Mouse (Mus musculus): Measurements from ENCODE around the gene Rcc2.

Gene Rcc2

GRCm38 (mm10) chr4:140684881-140685303 is 15.4 kb upstream of the Rcc2 start:
- DNase-seq (ENCODE audit: low spot score), result no peak

GRCm38 (mm10) chr4:140688044-140688825 is 12.1 kb upstream of the Rcc2 start:
- DNase-seq (ENCODE audit: low spot score), result no peak

- DNase-seq (ENCODE audit: low spot score), result no peak
Measured at GRCm38 (mm10) chr4:140688826-140689425, 11.4 kb upstream of the Rcc2 start.

DNA sequence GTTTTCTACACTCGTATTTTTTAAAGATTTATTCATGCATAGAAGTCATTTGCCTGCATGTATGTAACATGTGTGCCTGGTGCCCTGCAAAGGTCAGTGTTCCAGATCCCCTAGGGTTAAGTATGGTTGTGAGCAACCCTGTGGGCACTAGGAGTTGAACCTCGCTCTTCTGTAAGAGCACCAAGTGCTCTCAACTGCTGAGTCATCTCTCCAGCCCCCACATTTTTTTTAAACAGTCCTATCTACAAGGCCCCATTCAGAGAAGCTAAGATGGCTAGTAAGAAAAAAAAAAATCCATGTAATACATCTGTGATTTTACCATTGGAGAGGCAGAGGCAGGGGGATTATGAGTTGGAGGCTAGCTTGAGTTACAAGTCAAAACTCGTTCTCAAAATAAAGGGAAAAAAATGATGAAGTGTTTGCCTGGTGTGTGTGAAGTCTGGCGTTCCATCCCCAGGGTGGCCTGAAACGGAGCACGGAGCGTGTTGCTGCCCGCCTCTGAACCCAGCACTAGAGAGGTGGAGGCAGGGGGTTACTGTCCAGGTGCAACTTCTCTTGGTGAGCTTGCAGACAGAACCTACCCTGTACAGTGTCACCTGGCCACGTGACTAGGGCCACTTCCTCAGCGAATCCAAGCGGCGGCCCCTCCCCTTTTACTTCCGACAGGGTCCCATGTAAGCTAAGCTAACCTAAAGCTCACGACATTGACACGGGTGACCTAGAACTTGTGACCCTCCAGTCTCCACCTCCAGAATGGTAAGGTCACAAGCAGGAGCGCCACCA is 10.3 kb upstream of the Rcc2 start:
- no peak for DNase-seq (ENCODE audit: low spot score)

GRCm38 (mm10) chr4:140691481-140691880 is 8.9 kb upstream of the Rcc2 start:
- no peak for DNase-seq (ENCODE audit: low spot score)

DNA sequence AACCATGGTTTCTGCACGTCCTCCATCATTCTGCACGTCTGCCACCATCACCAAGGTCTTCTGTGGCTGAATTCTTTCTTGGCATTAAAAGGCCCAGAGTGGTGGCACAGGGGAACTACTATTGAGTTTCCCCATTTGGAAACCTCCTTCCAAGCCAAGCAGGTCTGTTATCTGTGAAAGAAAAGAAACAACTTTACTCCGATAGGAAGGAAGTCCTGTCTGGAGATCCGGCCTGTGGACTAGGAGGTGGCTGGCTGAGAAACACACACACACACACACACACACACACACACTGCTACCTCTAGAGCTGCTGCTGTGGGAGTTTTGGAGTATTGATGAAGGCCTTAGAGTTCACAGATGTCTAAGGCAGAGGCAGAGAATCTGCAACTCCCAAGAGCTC is 6.8 kb upstream of the Rcc2 start:
- DNase-seq (ENCODE audit: low spot score), result no peak

DNA sequence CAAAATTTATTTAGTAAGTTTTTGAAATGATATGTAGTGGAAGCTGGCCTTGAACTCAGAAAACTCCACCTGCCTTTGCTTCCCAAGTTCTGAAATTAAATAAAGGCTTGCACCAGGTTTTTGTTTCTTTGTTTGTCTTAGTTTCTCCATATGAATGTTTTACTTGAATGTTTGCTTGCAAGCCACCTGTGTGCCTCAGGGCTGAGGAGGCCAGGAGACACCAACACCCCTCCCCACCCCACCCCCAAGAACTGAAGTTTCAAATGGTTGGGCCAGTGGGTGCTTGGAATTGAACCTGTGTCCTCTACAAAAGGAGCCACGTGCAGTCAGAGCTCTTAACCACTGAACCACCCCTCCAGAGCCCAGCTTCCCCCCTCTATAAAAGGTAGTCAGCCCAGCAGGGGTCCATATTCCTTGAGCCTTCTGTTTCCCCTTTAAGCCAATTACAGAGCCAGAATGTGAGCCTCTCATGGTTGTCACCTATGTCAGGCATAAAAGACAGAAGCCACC is 5.7 kb upstream of the Rcc2 start:
- DNase-seq (ENCODE audit: low spot score), result no peak

- DNase-seq (ENCODE audit: low spot score), result no peak
Measured at GRCm38 (mm10) chr4:140695146-140695545, 5.2 kb upstream of the Rcc2 start.

DNA sequence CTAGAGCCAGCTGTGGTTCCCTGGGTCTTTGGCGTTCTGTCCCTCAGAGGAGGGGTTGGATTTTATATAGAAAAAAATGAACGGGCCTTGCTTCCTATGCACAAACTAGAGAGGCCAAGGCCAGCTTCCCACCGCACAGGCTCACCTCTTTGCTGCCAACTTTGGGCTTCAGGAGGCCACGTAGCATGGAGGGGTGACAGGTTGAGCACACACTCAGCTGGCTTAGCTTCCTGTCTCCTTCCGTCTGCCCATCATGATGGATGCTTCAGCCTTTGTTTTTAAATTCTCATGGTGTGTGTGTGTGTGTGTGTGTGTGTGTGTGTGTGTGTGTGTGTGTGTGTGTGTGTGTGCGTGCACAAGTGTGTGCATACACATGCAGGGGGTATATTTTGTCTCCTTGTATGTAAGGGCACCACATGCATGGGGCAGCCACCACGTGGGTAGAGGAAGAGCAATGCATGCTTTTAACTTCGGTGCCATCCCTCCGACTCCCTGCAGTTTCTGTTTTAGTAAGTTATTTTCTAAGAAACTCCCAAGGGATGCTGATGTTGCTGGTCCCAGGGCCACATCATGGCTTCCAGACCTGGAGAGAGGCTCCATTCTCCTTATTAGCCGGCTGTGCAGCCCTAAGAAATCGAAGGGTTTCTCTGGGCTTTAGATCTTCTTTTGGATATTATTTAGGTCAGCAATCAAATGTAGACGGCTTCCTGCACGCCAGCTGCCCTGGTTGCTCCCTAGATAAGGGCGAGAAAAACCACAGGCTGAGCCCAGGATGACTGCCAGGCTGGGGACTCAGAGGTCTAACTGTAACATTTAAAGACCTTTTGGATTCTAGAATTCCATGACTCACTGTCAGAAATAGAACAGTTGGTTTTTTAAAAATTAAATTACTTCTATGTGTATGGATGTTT is 4.4 kb upstream of the Rcc2 start:
- DNase-seq (ENCODE audit: low spot score), result no peak

DNA sequence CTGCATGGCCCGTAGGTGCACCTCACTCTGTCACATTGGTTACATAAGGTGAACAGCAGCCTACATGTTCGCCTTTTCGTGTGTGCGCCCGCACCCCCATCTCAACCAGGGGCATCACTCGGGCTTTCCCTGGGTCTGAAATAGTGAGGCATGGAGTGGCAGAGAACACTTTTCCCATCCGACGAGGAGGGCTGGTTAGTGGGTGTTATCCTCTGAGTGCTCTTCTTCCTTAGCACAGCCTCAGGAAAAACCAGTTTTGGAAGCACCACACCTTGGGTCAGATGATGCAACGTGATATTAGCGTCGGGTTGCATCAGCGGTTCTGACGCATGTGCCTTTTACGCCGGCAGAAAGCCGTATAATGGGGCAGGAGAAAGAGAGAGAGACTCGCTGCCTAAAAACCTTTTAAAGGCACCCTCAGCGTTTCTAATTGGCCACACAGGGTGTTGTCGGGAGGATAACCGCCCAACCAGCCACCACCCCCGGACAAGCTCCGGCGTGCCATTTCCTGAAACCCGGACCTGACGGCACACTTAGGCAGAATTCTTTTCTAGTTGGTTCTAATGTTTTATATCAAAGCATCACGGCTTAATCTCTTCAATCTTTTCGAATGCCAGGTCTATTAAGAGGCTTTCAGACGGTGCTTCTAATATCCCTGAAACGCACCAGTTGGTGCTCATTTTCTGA is 757 bp upstream of the Rcc2 start:
- DNase-seq (ENCODE audit: low spot score), result peak; percentile 77

GRCm38 (mm10) chr4:140701049-140701715 is 841 bp downstream of the Rcc2 start:
- DNase-seq (ENCODE audit: low spot score), result peak; percentile 79

DNA sequence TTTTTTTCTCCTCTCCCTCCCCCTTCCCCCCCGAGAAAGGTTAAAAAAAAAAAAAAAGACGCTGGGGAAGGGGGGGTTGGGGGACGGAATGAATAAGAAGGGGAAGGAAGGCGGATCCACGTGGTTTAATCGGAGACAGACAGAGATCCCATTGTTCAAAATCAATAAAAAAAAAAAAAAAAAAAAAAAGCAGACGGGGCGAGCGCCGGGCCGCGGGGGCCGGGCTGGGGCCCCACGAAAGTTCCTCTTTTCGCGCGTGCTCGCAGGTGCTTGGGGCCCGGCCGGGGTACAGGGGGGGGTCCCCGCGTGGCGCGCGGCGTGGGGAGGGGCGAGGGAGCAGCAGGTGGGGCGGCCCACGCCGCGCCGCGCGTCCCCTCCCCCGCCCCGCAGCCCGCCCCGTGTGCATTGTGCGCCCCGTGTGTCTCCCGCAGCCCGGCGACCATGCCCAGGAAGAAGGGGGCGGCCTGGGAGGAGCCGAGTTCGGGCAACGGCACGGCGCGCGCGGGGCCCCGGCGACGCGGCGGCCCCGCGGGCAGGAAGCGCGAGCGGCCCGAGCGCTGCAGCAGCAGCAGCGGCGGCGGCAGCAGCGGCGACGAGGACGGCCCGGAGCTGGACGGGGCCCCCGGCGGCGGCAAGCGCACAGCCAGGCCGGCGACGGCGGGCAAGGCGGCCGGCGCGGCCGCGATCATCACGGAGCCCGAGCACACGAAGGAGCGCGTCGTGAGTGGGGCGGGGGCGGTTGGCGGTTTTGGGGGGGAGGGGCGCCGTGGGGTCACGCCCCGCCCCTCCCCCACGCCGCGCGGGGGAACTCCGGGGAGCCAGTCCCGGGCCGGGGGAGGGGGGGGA is 1.6 kb downstream of the Rcc2 start:
- no peak for DNase-seq (ENCODE audit: low spot score)

DNA sequence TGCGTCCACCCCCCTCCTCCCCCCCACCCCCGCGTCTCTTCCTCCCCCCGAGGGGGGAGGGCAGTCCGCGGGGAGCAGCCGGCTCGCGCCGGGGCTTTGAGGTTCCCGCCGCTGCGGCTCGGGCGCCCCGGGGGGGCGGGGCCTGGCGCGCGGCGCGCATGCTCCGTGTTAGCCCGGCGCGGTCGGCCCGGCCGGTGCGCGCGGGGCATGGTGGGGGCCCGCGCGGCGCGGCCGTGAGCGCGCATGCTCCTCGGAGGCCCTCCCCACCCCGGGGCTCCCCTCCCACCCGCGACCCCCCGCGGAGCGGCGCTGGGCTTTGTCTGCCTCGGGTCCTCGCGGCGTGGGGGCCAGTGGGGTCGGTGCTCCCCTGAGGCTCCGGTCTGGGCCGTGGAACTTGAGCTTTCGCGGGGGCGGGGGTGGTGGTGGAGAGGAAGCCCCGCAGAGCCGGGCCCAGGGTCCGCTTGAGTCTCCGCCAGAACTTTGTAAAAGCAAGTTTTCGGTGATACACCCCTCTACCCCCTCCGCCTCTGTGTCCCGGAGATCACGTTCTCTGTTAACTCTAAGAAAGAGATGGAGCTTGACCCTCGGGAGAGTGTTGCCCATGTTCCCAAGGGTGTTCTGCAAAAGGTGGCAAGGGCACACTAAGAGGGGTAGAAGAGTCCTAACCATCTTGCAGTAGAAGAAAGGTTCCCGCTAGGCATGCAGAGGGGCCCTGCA is 2.4 kb downstream of the Rcc2 start:
- peak; percentile 79 for DNase-seq (ENCODE audit: low spot score)

- DNase-seq (ENCODE audit: low spot score), result no peak
Measured at GRCm38 (mm10) chr4:140703636-140704035, 3.3 kb downstream of the Rcc2 start.

- DNase-seq (ENCODE audit: low spot score), result no peak
Measured at GRCm38 (mm10) chr4:140704166-140704565, 3.8 kb downstream of the Rcc2 start.

DNA sequence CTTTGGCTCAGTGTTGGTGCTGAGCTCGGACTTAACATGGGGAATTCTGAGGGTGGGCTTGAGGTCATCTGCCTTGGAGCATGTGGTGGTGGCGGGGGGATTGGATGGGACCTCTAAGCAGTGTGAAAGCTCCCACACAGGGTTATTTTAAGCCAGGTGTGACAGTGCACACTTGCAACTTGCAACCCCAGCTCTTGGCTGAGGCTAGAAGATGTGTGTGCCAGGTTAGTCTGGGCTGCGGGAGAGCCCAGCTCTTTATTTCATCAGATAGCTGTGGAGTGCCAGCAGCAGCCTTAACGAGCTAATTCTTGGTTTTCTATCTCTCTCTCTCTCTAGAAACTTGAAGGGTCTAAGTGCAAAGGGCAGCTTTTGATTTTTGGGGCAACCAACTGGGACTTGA is 7.3 kb downstream of the Rcc2 start:
- no peak for DNase-seq (ENCODE audit: low spot score)

DNA sequence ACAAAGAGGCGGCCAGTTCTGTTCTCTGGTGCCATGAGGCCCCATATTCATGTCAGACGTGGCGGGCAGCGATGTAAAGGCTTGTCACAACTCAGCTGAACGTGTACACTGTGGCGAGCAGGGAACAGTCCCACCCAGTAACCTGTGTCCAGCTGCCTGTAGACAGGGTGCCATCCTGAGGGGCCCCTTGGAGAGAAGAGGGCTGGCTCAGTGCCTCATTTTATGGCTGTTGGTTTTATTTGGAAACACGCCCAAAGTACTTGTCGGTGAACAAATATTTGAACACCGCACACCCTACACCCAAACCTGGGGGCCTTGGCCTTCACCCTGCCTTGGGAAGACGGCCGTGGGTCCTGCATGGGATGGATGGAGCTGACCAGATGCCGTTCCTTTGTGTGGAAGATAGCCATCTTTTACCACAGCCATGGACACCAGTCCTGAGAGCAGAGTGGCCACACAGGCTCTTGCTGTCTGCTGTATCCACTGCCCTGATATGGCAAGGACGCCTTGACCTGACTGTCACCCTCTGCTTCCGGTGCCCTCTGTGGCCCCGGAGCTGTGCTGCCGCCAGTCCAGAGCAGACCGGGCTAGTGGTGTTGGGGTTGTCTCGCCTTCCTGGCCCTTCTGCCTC is 8.1 kb downstream of the Rcc2 start:
- no peak for DNase-seq (ENCODE audit: low spot score)

DNA sequence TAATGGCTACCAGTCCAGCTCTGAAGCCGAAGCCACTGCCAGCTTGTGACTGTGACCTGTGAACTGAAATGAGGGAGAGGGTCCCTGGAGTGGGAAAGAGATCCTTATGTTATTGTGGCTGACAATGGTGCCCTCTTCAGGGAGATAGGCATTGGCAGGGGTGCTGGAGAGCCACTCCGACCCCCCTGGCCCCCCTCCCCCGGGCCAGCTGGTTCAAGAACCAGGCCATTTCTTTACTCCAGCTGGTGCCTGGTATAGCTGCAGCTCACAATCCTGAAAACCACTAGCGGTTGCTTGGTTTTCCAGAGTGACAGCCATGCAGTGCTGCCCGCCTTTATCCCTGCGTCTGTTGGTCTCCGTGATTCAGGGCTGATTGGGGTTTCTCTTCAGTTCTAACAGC is 8.8 kb downstream of the Rcc2 start:
- no peak for DNase-seq (ENCODE audit: low spot score)
